In the genomic region with DNA sequence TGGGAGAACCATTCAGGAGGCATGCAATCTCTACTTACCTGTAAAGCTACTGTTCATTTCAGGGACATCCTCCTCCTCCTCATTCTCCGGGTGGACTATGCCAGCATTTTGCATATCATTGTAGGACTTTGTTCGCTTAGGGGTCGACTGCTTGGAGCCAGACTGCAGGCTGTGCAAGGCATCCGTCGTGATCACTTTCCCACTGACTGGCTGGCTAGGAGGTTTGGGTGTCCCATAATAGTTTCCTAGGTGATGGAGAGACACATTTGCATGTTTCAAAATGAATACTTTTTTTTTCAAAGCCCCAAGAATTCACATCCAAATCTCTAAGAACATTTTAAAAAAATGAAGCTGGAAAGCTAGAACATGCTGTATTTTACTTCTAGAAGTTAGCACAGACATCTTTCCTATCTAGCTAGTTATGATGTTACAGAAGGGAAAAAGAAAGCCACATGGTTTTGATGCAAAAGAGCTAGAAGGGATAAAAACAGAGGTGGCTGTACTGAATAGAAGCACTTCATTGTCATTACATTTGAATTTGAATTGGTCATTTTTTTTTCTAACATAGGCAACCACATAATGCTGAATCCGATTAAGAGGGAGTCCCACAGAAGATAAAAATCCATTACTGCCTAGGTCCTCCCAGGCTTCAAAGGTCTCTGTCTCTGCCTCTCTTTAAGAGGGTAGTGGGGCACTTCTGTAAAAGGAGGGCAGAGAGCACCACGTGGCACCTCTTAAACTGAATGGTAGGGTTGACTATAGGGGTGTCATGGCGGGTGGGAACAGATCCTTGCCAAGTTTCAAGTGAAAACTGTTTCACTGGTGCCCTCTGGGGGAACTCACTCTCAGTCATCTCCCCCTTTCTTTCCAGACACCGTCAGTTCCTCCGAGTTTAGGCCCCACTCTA, we compare ENCODE assay signal across 18 mouse cellular contexts.
A peak's percentile ranks its signal among the peaks of the same experiment; 100 is the strongest.
DNase-seq lines count a peak whose midpoint lies in the region; ATAC-seq lines count a peak whose summit lies in the region.
"Had no signal": no experiment of that assay in that cellular context is flagged by ENCODE, and none has a peak within 500 bp of the region (broad histone marks: within the 10 kb centered on the region; RNA-seq: fewer than 3 reads in every experiment).

No protein-coding gene starts in this region.

- 26% methylated on average over 10 of the region's 10 CpGs for WGBS in forebrain, embryonic 14.5 days
- 17% methylated on average over 10 of the region's 10 CpGs for WGBS in hindbrain, embryonic 15.5 days
- 23% methylated on average over 10 of the region's 10 CpGs for WGBS in midbrain, embryonic 16.5 days

- H3K4me1 ChIP-seq in forebrain, embryonic 14.5 days (ENCODE audit: control insufficient read depth, insufficient read depth, low read length): peaks cover 5% of the 10 kb centered on the region; the same call in 1 of the 2 replicates
- H3K4me1 ChIP-seq in hindbrain, embryonic 15.5 days (replicated peaks): peaks cover 12% of the 10 kb centered on the region
- peaks cover 3% of the 10 kb centered on the region; the same call in 1 of the 2 replicates for H3K4me1 ChIP-seq in midbrain, embryonic 16.5 days (ENCODE audit: control insufficient read depth, insufficient read depth, low read length)
- H3K4me1 ChIP-seq: embryonic facial prominence, embryonic 15.5 days; heart, embryonic 12.5 days; liver, embryonic 15.5 days had no signal

- no peak overlapping the region for H3K4me3 ChIP-seq in forebrain, embryonic 14.5 days (ENCODE audit: low read depth, low read length)
- H3K4me3 ChIP-seq in hindbrain, embryonic 15.5 days: no peak overlapping the region
- no peak overlapping the region for H3K4me3 ChIP-seq in midbrain, embryonic 16.5 days (ENCODE audit: low read depth, low read length)
- H3K4me3 ChIP-seq: embryonic facial prominence, embryonic 15.5 days; heart, embryonic 12.5 days; liver, embryonic 15.5 days had no signal

- H3K27me3 ChIP-seq in forebrain, embryonic 14.5 days (replicated peaks; ENCODE audit: control insufficient read depth, insufficient read depth, low read length): no peaks in the 10 kb centered on the region
- H3K27me3 ChIP-seq in hindbrain, embryonic 15.5 days: no peaks in the 10 kb centered on the region
- H3K27me3 ChIP-seq in midbrain, embryonic 16.5 days (ENCODE audit: control insufficient read depth, insufficient read depth, low read depth, low read length): no peaks in the 10 kb centered on the region
- H3K27me3 ChIP-seq: embryonic facial prominence, embryonic 15.5 days; heart, embryonic 12.5 days; liver, embryonic 15.5 days had no signal

- peak overlapping the region; percentile 16; the same call in 1 of the 2 replicates for H3K4me2 ChIP-seq in forebrain, embryonic 14.5 days (ENCODE audit: low read length)
- H3K4me2 ChIP-seq in hindbrain, embryonic 15.5 days: peak overlapping the region; percentile 7; the same call in 1 of the 2 replicates
- H3K4me2 ChIP-seq in midbrain, embryonic 16.5 days (ENCODE audit: low read length): 0 out of 2 replicates have a peak overlapping the region, but pooled peaks have one; percentile 6
- H3K4me2 ChIP-seq: embryonic facial prominence, embryonic 15.5 days; heart, embryonic 12.5 days; liver, embryonic 15.5 days had no signal

- peak; percentile 77 for ATAC-seq in frontal cortex, adult (ENCODE audit: low TSS enrichment)
- peak; percentile 88 for ATAC-seq in forebrain, embryonic 14.5 days
- ATAC-seq in hindbrain, embryonic 15.5 days (ENCODE audit: low FRiP score, low read depth): peak; percentile 78
- peak; percentile 87 for ATAC-seq in midbrain, embryonic 16.5 days
- ATAC-seq: activated CD4-positive, CD25-positive, alpha-beta regulatory T cell, adult 4 months; intestine, postnatal 0 days had no signal

- peak overlapping the region; percentile 45 for H3K27ac ChIP-seq in forebrain, embryonic 14.5 days (ENCODE audit: low read depth, low read length)
- peak overlapping the region; percentile 38 for H3K27ac ChIP-seq in hindbrain, embryonic 15.5 days (replicated peaks)
- 0 out of 2 replicates have a peak overlapping the region, but pooled peaks have one; percentile 15 for H3K27ac ChIP-seq in midbrain, embryonic 16.5 days (ENCODE audit: low read length)
- H3K27ac ChIP-seq: embryonic facial prominence, embryonic 15.5 days; liver, embryonic 15.5 days had no signal

- H3K9ac ChIP-seq in forebrain, embryonic 14.5 days (ENCODE audit: low read length): no peak overlapping the region
- H3K9ac ChIP-seq in hindbrain, embryonic 15.5 days: no peak overlapping the region
- H3K9ac ChIP-seq in midbrain, embryonic 16.5 days (ENCODE audit: low read depth, low read length): no peak overlapping the region
- H3K9ac ChIP-seq: embryonic facial prominence, embryonic 15.5 days; heart, embryonic 12.5 days; liver, embryonic 15.5 days had no signal

- no peaks in the 10 kb centered on the region; the same call in 1 of the 2 replicates for H3K36me3 ChIP-seq in forebrain, embryonic 14.5 days (ENCODE audit: control insufficient read depth, insufficient read depth, low read length)
- no peaks in the 10 kb centered on the region for H3K36me3 ChIP-seq in hindbrain, embryonic 15.5 days
- no peaks in the 10 kb centered on the region for H3K36me3 ChIP-seq in midbrain, embryonic 16.5 days (ENCODE audit: control insufficient read depth, insufficient read depth, low read length)
- H3K36me3 ChIP-seq: embryonic facial prominence, embryonic 15.5 days; heart, embryonic 12.5 days; liver, embryonic 15.5 days had no signal

- DNase-seq in frontal cortex, postnatal 10 days (ENCODE audit: low spot score in 2 of 2): no peak
- peak; percentile 72 for DNase-seq in forebrain, embryonic 14.5 days (ENCODE audit: low spot score)
- no peak for DNase-seq in kidney, postnatal 4 days
- no peak for DNase-seq in lung, postnatal 36 days
- DNase-seq in thymus, adult 18-20 months: no peak
- DNase-seq: cerebellum, postnatal 36 days; heart, postnatal 36 days; kidney, postnatal 25 days; lung, postnatal 10 days; right cerebral cortex, postnatal 14 days had no signal

- no peaks in the 10 kb centered on the region for H3K9me3 ChIP-seq in forebrain, embryonic 14.5 days (replicated peaks; ENCODE audit: control insufficient read depth, low read length)
- H3K9me3 ChIP-seq in hindbrain, embryonic 15.5 days: no peaks in the 10 kb centered on the region
- no peaks in the 10 kb centered on the region for H3K9me3 ChIP-seq in midbrain, embryonic 16.5 days (replicated peaks; ENCODE audit: control insufficient read depth, low read length, poor library complexity, severe bottlenecking)
- H3K9me3 ChIP-seq: embryonic facial prominence, embryonic 15.5 days; heart, embryonic 12.5 days; liver, embryonic 15.5 days had no signal
